Mouse (Mus musculus): ENCODE measurements around the gene Rps6kb2. TPM values are rescaled to one million over a fixed set of nuclear protein-coding genes. Genes with fewer than 3 reads are reported as not detected.
"Not testable (repeated sequence)": the region's sequence is repeated elsewhere in the genome, so short reads cannot be mapped to it uniquely, and the experiment has no call there.

Gene Rps6kb2
- polyA plus RNA-seq, 1 experiment, result 93.6 TPM

GRCm38 (mm10) chr19:4131768-4132167, 31.4 kb downstream of the Rps6kb2 start:
- Histone ChIP-seq H3K4me3 (replicated peaks; ENCODE audit: insufficient read depth, low read depth, low read length) (no peak overlapping the region), H3K27me3 (ENCODE audit: control insufficient read depth, insufficient read depth, low read length) (no peaks in the 10 kb centered on the region), H3K27ac (ENCODE audit: insufficient read depth, low read length) (no peak overlapping the region), H3K4me1 (ENCODE audit: control insufficient read depth, insufficient read depth, low read length) (peaks cover 4% of the 10 kb centered on the region; the same call in 1 of the 2 replicates)
- DNase-seq, result no peak
- no peak for TF ChIP-seq POLR2A (IDR thresholded peaks at IDR 0.05; ENCODE audit: borderline replicate concordance, insufficient read depth, low read length)
- TF ChIP-seq CTCF (IDR thresholded peaks at IDR 0.05; ENCODE audit: borderline replicate concordance, insufficient read depth, low read depth, low read length), result no peak
- WGBS, result 87% methylated on average over 2 of the region's 2 CpGs

DNA sequence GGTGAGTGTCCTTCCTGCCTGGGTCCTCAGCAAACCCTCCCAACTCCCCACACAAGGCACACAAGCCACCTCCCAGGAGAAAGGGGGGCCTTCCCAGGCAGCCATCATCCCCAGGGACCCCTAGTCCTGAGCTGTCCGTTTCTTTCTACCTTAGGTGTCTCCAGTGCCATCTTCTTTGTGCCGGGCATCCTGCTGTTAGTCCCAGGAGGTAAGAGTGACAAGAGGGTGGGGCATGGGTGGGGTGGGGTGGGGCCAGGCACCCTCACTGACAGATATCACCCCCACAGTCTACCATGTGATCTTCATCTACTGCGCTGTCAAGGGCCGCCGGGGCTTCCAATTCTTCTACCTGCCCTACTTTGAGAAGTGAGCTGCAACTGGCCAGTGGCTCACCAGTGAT, 32.1 kb downstream of the Rps6kb2 start:
- Histone ChIP-seq H3K27me3 (ENCODE audit: control insufficient read depth, insufficient read depth, low read length) (no peaks in the 10 kb centered on the region), H3K4me3 (replicated peaks; ENCODE audit: insufficient read depth, low read depth, low read length) (no peak overlapping the region), H3K4me1 (ENCODE audit: control insufficient read depth, insufficient read depth, low read length) (peaks cover 6% of the 10 kb centered on the region; the same call in 1 of the 2 replicates), H3K27ac (ENCODE audit: insufficient read depth, low read length) (no peak overlapping the region)
- TF ChIP-seq CTCF (IDR thresholded peaks at IDR 0.05; ENCODE audit: borderline replicate concordance, insufficient read depth, low read depth, low read length) (no peak), POLR2A (IDR thresholded peaks at IDR 0.05; ENCODE audit: borderline replicate concordance, insufficient read depth, low read length) (no peak)
- WGBS, result 91% methylated on average over 5 of the region's 5 CpGs
- no peak for DNase-seq

DNA sequence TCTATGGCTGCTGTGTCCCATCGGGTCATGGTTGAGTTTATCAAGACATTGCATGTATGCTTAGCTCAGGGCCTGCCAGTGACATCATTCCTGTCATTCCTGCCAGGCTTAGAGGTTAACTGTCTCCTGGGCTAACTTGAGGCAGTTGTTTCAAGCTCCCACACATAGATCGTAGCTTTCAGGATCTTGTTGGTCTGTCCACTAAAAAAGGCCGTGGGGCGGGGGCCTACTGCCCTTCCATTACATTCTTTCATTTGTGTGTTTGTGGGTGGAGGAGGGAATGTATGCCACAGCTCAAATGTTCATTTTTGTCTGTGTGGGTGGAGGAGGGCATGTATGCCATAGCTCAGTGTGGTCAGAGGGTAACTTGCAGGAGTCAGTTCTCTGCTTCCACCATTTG, 33.0 kb downstream of the Rps6kb2 start:
- TF ChIP-seq POLR2A (IDR thresholded peaks at IDR 0.05; ENCODE audit: borderline replicate concordance, insufficient read depth, low read length), result no peak
- TF ChIP-seq CTCF (IDR thresholded peaks at IDR 0.05; ENCODE audit: borderline replicate concordance, insufficient read depth, low read depth, low read length), result no peak
- 93% methylated on average over 4 of the region's 4 CpGs for WGBS
- no peak overlapping the region for H3K4me3 ChIP-seq (replicated peaks; ENCODE audit: insufficient read depth, low read depth, low read length)
- no peak for DNase-seq
- peaks cover 6% of the 10 kb centered on the region; the same call in 1 of the 2 replicates for H3K4me1 ChIP-seq (ENCODE audit: control insufficient read depth, insufficient read depth, low read length)
- H3K27ac ChIP-seq (ENCODE audit: insufficient read depth, low read length), result no peak overlapping the region
- no peaks in the 10 kb centered on the region for H3K27me3 ChIP-seq (ENCODE audit: control insufficient read depth, insufficient read depth, low read length)

DNA sequence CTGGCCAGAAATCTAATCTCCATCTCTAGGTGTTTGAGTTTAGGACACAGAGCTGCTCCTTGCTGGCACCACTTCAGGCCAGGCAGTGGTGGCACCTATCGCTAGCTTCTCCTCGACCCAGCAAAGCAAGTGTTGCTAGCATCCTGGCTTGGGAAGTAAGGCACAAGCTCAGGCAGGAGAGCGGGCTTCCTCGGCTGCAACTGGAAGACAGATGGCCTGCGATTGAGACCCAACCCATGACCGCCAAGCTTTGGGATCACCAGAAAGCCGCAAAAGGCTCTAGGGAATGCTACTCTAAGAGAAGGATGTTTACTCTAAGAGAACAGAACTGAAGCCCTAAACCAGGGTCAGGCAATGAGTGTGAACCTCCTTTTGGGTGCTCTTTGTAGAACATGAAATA, 33.7 kb downstream of the Rps6kb2 start:
- Histone ChIP-seq H3K27me3 (ENCODE audit: control insufficient read depth, insufficient read depth, low read length) (no peaks in the 10 kb centered on the region), H3K4me1 (ENCODE audit: control insufficient read depth, insufficient read depth, low read length) (peaks cover 6% of the 10 kb centered on the region; the same call in 1 of the 2 replicates), H3K27ac (ENCODE audit: insufficient read depth, low read length) (no peak overlapping the region), H3K4me3 (replicated peaks; ENCODE audit: insufficient read depth, low read depth, low read length) (no peak overlapping the region)
- 78% methylated on average over 7 of the region's 7 CpGs for WGBS
- TF ChIP-seq CTCF (IDR thresholded peaks at IDR 0.05; ENCODE audit: borderline replicate concordance, insufficient read depth, low read depth, low read length) (no peak), POLR2A (IDR thresholded peaks at IDR 0.05; ENCODE audit: borderline replicate concordance, insufficient read depth, low read length) (no peak)
- DNase-seq, result no peak

- H3K27me3 ChIP-seq (ENCODE audit: control insufficient read depth, insufficient read depth, low read length), result no peaks in the 10 kb centered on the region
- no peak overlapping the region for H3K27ac ChIP-seq (ENCODE audit: insufficient read depth, low read length)
- H3K4me1 ChIP-seq (ENCODE audit: control insufficient read depth, insufficient read depth, low read length), result peaks cover 6% of the 10 kb centered on the region; the same call in 1 of the 2 replicates
- 61% methylated on average over 7 of the region's 7 CpGs for WGBS
- DNase-seq, result no peak
- H3K4me3 ChIP-seq (replicated peaks; ENCODE audit: insufficient read depth, low read depth, low read length), result peak overlapping the region; percentile 97
- TF ChIP-seq CTCF (IDR thresholded peaks at IDR 0.05; ENCODE audit: borderline replicate concordance, insufficient read depth, low read depth, low read length) (no peak), POLR2A (IDR thresholded peaks at IDR 0.05; ENCODE audit: borderline replicate concordance, insufficient read depth, low read length) (no peak)
Observed at GRCm38 (mm10) chr19:4126759-4127495, 36.2 kb downstream of the Rps6kb2 start.

- peak; percentile 98 to 99 for DNase-seq
- H3K4me1 ChIP-seq (ENCODE audit: control insufficient read depth, insufficient read depth, low read length), result peaks cover 6% of the 10 kb centered on the region; the same call in 1 of the 2 replicates
- WGBS, result under 1% methylated on average over 62 of the region's 64 CpGs
- H3K27me3 ChIP-seq (ENCODE audit: control insufficient read depth, insufficient read depth, low read length), result no peaks in the 10 kb centered on the region
- peak within 1 kb of the TSS; percentile 93 for H3K27ac ChIP-seq (ENCODE audit: insufficient read depth, low read length)
- H3K4me3 ChIP-seq (replicated peaks; ENCODE audit: insufficient read depth, low read depth, low read length), result peak within 1 kb of the TSS; percentile 97
- TF ChIP-seq CTCF (IDR thresholded peaks at IDR 0.05; ENCODE audit: borderline replicate concordance, insufficient read depth, low read depth, low read length), result peak; percentile 63
- peak; percentile 34; the same call in 1 of the 2 replicates for TF ChIP-seq POLR2A (IDR thresholded peaks at IDR 0.05; ENCODE audit: borderline replicate concordance, insufficient read depth, low read length)
Observed at GRCm38 (mm10) chr19:4125741-4126696, 37.1 kb downstream of the Rps6kb2 start, which contains the start of gene Aip. Gene Aip (minus strand): TSS chr19:4125858.

- peak overlapping the region; percentile 97 for H3K4me3 ChIP-seq (replicated peaks; ENCODE audit: insufficient read depth, low read depth, low read length)
- not testable (repeated sequence) for H3K4me1 ChIP-seq (ENCODE audit: control insufficient read depth, insufficient read depth, low read length); H3K27me3 ChIP-seq (ENCODE audit: control insufficient read depth, insufficient read depth, low read length)
- DNase-seq, result peak in 1 of 2 experiments; percentile 36
- 1% methylated on average over 3 of the region's 4 CpGs for WGBS
- peak overlapping the region; percentile 93 for H3K27ac ChIP-seq (ENCODE audit: insufficient read depth, low read length)
Observed at GRCm38 (mm10) chr19:4125268-4125667, 37.9 kb downstream of the Rps6kb2 start.

All from cerebellum, adult 2 months (tissue).